Mouse (Mus musculus): Measurements from ENCODE around the gene Ampd2. TPM values are rescaled to one million over a fixed set of nuclear protein-coding genes. Genes with fewer than 3 reads are reported as not detected.
A peak's percentile ranks its signal among the peaks of the same experiment; 100 is the strongest.

Gene Ampd2
- polyA plus RNA-seq, 1 experiment from 2014 or later, result 62.8 TPM

GRCm38 (mm10) chr3:108050493-108050892 is 36.0 kb downstream of the Ampd2 start:
- H3K27me3 ChIP-seq (ENCODE audit: insufficient read depth, poor library complexity, severe bottlenecking), result no peaks in the 10 kb centered on the region
- H3K4me3 ChIP-seq, result no peak overlapping the region
- H3K4me1 ChIP-seq, result no peaks in the 10 kb centered on the region
- no peak for DNase-seq (ENCODE audit: low spot score)
- no peaks in the 10 kb centered on the region for H3K36me3 ChIP-seq
- no peaks in the 10 kb centered on the region for H3K9me3 ChIP-seq
- WGBS, result 87% methylated on average over 5 of the region's 5 CpGs
- no peak overlapping the region for H3K27ac ChIP-seq

GRCm38 (mm10) chr3:108048306-108048705 is 38.1 kb downstream of the Ampd2 start:
- peaks cover 11% of the 10 kb centered on the region; the same call in 1 of the 2 replicates for H3K4me1 ChIP-seq
- no peak overlapping the region for H3K27ac ChIP-seq
- no peak overlapping the region for H3K4me3 ChIP-seq
- WGBS, result 69% methylated on average over 3 of the region's 3 CpGs
- H3K27me3 ChIP-seq (ENCODE audit: insufficient read depth, poor library complexity, severe bottlenecking), result no peaks in the 10 kb centered on the region
- no peaks in the 10 kb centered on the region for H3K36me3 ChIP-seq
- H3K9me3 ChIP-seq, result no peaks in the 10 kb centered on the region
- no peak for DNase-seq (ENCODE audit: low spot score)

- no peaks in the 10 kb centered on the region for H3K36me3 ChIP-seq
- H3K27ac ChIP-seq, result no peak overlapping the region
- no peaks in the 10 kb centered on the region for H3K9me3 ChIP-seq
- 83% methylated on average over 2 of the region's 2 CpGs for WGBS
- no peak for DNase-seq (ENCODE audit: low spot score)
- H3K27me3 ChIP-seq (ENCODE audit: insufficient read depth, poor library complexity, severe bottlenecking), result no peaks in the 10 kb centered on the region
- peaks cover 11% of the 10 kb centered on the region; the same call in 1 of the 2 replicates for H3K4me1 ChIP-seq
- H3K4me3 ChIP-seq, result no peak overlapping the region
Observed at GRCm38 (mm10) chr3:108046944-108047655, 39.4 kb downstream of the Ampd2 start.

- Histone ChIP-seq H3K9me3 (no peaks in the 10 kb centered on the region), H3K36me3 (no peaks in the 10 kb centered on the region), H3K27me3 (ENCODE audit: insufficient read depth, poor library complexity, severe bottlenecking) (no peaks in the 10 kb centered on the region), H3K4me3 (peak within 1 kb of the TSS; percentile 67), H3K4me1 (peaks cover 16% of the 10 kb centered on the region; the same call in 1 of the 2 replicates), H3K27ac (peak within 1 kb of the TSS; percentile 87)
- WGBS, result 4% methylated on average over 29 of the region's 29 CpGs
- DNase-seq (ENCODE audit: low spot score), result peak; percentile 97
Observed at GRCm38 (mm10) chr3:108044394-108045140, 41.9 kb downstream of the Ampd2 start, which contains the start of gene Gstm4. TSS of gene Gstm4 (minus strand) at chr3:108044894.

- DNase-seq (ENCODE audit: low spot score), result no peak
- Histone ChIP-seq H3K4me1 (no peaks in the 10 kb centered on the region), H3K36me3 (no peaks in the 10 kb centered on the region), H3K4me3 (no peak overlapping the region), H3K27me3 (ENCODE audit: insufficient read depth, poor library complexity, severe bottlenecking) (peaks cover 12% of the 10 kb centered on the region; the same call in 1 of the 2 replicates), H3K9me3 (no peaks in the 10 kb centered on the region), H3K27ac (no peak overlapping the region)
- WGBS, result 75% methylated on average over 5 of the region's 5 CpGs
Observed at GRCm38 (mm10) chr3:108033156-108033555, 53.3 kb downstream of the Ampd2 start.

- no peak overlapping the region for H3K27ac ChIP-seq
- H3K27me3 ChIP-seq (ENCODE audit: insufficient read depth, poor library complexity, severe bottlenecking), result peaks cover 15% of the 10 kb centered on the region; the same call in 1 of the 2 replicates
- no peak overlapping the region for H3K4me3 ChIP-seq
- no peaks in the 10 kb centered on the region for H3K36me3 ChIP-seq
- no peaks in the 10 kb centered on the region for H3K9me3 ChIP-seq
- no peaks in the 10 kb centered on the region for H3K4me1 ChIP-seq
- DNase-seq (ENCODE audit: low spot score), result no peak
Observed at GRCm38 (mm10) chr3:108032113-108032512, 54.3 kb downstream of the Ampd2 start.

GRCm38 (mm10) chr3:108028641-108029365 is 57.6 kb downstream of the Ampd2 start:
- H3K4me1 ChIP-seq, result peaks cover 8% of the 10 kb centered on the region
- no peaks in the 10 kb centered on the region for H3K36me3 ChIP-seq
- WGBS, result 88% methylated on average over 4 of the region's 4 CpGs
- DNase-seq (ENCODE audit: low spot score), result no peak
- H3K9me3 ChIP-seq, result no peaks in the 10 kb centered on the region
- H3K4me3 ChIP-seq, result no peak overlapping the region
- peaks cover 23% of the 10 kb centered on the region; the same call in 1 of the 2 replicates for H3K27me3 ChIP-seq (ENCODE audit: insufficient read depth, poor library complexity, severe bottlenecking)
- H3K27ac ChIP-seq, result no peak overlapping the region

- Histone ChIP-seq H3K4me3 (no peak overlapping the region), H3K36me3 (no peaks in the 10 kb centered on the region), H3K27ac (no peak overlapping the region), H3K4me1 (peaks cover 8% of the 10 kb centered on the region), H3K27me3 (ENCODE audit: insufficient read depth, poor library complexity, severe bottlenecking) (peaks cover 31% of the 10 kb centered on the region), H3K9me3 (no peaks in the 10 kb centered on the region)
- WGBS, result 73% methylated on average over 1 of the region's 1 CpGs
- DNase-seq (ENCODE audit: low spot score), result no peak
Observed at GRCm38 (mm10) chr3:108026597-108026996, 59.9 kb downstream of the Ampd2 start.

- DNase-seq (ENCODE audit: low spot score), result no peak
- WGBS, result 53% methylated on average over 5 of the region's 5 CpGs
- peaks cover 31% of the 10 kb centered on the region for H3K27me3 ChIP-seq (ENCODE audit: insufficient read depth, poor library complexity, severe bottlenecking)
Observed at GRCm38 (mm10) chr3:108026049-108026448, 60.4 kb downstream of the Ampd2 start.

GRCm38 (mm10) chr3:108025318-108025717 is 61.1 kb downstream of the Ampd2 start:
- peaks cover 13% of the 10 kb centered on the region for H3K4me1 ChIP-seq
- peaks cover 31% of the 10 kb centered on the region for H3K27me3 ChIP-seq (ENCODE audit: insufficient read depth, poor library complexity, severe bottlenecking)
- 62% methylated on average over 4 of the region's 4 CpGs for WGBS
- H3K27ac ChIP-seq, result no peak overlapping the region
- H3K36me3 ChIP-seq, result no peaks in the 10 kb centered on the region
- H3K4me3 ChIP-seq, result no peak overlapping the region
- H3K9me3 ChIP-seq, result no peaks in the 10 kb centered on the region
- no peak for DNase-seq (ENCODE audit: low spot score)

More at GRCm38 (mm10) chr3:108026049-108026448, 60.4 kb downstream of the Ampd2 start:
- Histone ChIP-seq H3K36me3 (no peaks in the 10 kb centered on the region), H3K4me1 (peaks cover 8% of the 10 kb centered on the region), H3K9me3 (no peaks in the 10 kb centered on the region), H3K27ac (no peak overlapping the region), H3K4me3 (no peak overlapping the region)

All from heart, embryonic 10.5 days (tissue).